Mouse (Mus musculus): Measurements from ENCODE around the gene Glt8d2.

The Glt8d2 gene

DNA sequence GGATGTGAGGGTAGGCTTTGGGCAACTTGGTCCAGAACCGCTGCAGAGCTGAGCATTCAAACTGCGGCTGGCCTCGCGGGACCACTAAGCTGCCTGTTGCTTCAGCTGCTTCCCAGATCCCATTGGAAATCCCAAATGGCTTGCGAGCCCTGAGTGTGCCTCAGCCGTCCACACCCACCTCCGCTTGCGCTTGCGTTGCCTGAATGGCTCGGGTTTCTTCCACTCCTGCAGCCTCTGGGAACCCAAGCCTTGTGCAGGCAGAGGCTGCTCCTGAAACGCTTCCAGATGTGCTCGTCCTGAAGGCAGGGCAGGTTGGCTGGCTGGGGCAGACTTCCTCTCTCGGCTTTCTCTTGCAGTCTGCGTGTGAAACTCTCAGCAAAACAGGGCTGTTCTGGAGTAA lies at the start of gene Glt8d2:
Glt8d2 (minus strand) TSS at position 157 of the 400 bp plus-strand sequence.
- no peak for DNase-seq (ENCODE audit: low spot score)

DNA sequence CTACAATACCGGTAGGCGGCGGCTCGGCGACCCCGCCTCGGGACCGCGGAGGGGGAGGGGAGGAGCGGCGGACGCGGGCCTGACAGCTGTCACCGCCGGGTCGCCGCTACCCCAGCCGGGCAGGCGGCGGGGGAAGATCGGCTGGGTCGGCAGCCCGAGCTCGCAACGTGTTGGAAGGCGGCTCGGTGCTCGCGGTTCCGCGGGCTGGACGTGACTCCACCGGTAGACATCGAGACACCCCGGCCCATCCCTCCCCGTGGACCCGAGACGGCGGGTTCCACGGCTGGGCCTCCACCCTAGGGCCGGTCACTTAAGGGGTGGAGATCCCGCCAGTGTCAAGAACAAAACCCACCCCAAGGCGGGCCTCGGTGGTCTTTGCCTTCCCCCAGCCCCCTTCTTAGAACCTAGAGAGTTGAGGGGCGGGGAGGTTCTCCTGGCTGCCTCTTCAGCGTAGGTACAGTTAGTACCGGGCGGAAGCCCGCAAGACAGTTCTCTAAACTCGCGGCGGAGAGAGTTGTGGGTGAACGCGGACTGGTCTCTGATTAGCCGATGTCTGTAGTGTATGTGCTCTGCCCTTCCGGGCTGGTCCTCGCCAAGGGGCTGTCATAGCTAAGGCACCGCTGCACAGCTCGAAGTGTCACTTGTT lies 9.0 kb upstream of the Glt8d2 start:
- DNase-seq (ENCODE audit: low spot score): peak; percentile 33

DNA sequence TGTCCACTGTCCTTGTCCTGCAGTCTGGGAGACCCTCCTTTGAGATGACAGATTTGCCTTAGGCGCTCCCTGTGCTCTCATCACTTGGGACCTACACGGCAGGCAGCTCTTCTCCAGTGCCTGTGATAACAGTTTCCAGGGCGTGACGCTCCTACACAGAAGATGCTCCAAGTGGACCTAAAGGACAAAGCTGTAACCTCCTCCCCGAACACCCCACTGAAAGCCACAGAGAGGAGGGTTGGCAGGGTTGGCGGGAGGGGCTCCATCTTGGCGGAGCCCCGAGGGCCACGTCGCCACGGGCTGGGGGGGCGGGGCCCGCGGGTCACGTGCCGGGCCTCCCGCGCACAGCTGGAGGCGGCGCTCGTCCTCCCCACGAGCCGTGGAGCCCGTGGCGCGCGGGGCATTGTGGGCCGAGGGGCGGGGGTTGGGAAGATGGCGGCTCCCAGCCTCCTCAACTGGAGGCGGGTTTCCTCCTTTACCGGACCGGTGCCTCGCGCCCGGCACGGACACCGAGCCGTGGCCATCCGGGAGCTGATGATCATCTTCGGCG lies 8.3 kb upstream of the Glt8d2 start:
- peak; percentile 81 for DNase-seq (ENCODE audit: low spot score)

DNA sequence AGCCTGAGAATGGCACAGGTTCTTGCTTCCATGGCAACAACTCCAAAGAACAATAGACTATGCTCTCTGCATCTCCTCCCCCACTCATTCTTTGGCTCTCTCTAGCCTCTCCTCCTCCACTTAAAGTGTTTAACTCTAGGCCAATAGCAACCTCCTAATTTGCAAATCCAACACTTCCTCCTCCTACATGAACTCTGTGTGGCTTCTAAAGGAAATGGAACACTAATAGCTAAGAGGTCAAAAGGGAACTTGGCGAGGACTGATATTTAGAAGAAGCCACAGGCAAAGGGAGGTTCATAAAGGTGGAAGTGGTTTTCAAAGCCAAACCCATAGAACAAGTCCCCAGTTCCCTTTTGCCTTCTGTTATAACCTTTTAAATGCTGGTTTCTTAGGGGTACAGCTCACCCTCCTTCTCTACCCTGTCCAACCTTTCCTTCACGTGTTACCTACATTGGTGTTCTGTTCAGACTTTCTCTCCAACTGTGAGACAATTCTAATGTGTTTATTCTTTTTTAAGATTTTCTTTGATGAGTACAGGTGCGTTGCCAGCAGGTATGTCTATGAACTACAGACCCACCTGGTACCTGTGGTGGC lies 7.0 kb upstream of the Glt8d2 start:
- DNase-seq (ENCODE audit: low spot score): no peak

DNA sequence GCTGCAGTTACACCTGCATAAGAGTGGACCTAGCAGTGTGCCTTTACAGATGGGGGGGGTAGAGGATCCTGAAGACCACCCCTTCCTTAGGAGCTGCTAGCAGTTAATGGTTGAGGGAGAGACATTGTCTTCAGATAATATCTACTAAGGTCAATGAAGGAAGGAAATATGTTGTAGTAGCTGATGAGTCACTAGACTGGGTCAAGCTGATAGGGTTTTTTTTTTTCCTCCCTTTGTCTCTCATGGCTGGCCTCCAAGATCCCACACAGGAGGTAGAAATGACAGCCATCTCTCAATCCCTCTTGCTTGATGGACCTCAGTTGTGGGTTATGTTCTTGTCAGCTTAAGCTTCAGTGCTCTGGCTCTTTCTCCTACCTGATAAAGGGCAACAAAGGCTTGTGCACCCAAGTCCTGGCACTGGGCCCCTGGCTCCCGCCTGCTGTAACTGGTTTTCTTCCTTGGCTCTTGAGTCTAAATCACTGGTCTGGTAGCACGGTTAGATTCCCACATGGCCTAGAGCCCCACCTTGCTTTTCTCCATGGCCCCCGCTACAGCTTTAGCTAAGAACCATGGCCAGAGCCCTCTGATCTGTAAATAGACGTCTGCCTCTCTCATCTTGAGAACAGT lies 6.1 kb upstream of the Glt8d2 start:
- no peak for DNase-seq (ENCODE audit: low spot score)

DNA sequence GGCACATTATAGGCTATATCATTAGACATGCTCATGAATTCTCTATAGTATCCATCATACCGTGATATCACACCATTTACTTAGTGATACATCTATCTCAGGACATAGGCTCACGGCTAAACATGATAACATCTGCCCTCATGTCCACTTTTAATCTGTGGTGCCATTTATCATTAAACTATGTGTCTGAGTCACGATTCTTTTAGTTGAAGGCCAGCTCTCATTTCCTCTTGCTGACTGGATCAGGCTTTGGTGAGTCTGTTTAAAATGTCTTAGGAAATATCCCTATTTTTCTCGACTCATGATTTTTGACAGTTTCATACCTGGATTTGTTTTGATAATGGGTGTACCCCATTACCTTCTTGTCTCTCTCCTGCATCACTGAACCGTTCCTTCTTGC lies 5.5 kb upstream of the Glt8d2 start, which contains the start of gene Hcfc2:
Hcfc2 (plus strand) TSS at position 205 of the 400 bp plus-strand sequence.
- DNase-seq (ENCODE audit: low spot score): no peak

DNA sequence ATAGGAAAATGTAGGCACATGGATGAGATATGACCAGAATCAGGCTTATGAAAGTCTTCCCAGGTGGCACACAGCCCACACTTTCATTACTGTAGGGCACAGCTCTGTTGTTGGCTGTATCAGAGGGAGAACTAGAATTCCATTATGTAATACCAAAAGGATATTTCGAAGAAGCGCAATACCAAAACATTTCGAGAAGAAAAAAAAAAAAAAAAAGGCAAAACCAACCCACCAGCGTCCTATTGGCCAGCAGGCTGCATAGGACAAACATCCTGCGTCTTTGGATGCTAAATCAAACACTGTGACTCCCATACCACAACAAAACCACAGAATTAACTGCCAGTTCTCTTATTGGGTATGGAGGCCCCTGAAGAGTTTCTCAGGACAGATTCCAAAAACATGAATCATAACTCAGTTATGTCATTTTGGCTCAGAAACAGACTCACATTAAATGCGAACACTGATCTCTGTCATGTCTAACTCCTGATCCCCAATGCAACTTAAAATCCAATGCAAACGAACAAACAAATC lies 704 bp downstream of the Glt8d2 start:
- DNase-seq (ENCODE audit: low spot score): no peak

DNA sequence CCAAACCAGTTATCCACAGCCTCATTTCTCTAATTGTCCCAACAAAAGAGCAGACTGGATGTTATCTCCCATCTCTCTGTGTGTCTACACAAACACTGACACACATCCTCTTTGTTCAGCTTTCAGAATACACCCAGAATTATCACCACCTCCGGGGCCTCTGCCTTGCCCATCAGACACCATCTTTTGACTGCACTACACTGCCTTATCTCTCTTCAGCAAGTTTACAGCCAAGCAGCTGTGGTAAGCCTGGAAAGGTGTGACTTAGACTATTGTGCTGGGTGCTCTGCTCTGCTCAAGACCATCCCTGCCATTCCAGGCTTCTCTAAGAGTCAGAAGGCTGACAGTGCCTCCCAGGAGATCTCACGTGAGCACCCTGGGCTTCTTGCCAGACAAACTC lies 5.0 kb downstream of the Glt8d2 start:
- DNase-seq (ENCODE audit: low spot score): no peak

DNA sequence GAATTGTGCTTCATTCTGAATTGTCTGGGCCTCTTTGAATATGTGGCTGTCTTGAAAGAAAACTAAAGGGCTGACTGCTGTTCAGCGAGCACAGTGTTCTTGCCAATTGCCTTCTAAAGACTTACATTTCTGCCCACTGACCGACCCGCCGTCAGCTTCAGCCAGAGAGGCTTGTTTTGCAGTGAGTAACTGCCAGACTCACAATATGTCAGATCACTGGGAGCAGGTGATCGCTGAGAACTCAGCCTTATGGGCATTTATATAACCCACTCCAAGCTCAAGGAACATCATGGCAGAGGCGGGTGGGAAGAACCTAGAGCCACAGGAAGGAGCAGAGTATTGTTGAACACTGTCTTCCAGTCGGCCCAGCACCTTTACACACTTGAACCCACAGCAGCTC lies 8.8 kb downstream of the Glt8d2 start:
- DNase-seq (ENCODE audit: low spot score): no peak

DNA sequence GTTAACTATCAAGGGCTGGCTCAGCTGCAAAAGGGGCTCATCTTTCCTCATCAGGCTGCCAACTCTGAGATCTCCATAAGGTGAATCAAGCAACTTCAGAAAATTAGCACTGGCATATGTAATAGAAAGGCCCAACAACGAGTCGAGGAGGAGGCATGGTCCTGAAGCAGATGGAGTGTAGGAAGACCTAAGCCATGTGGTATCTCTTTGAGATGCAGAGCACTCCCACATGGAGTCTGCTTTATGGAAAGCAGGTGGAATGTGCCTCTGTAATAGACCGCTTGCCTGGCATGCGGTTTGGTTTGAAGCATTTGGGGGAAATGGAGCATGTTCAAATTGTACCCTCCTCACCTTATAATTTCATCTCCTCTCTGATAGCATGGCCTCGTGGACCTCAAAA lies 9.7 kb downstream of the Glt8d2 start:
- no peak for DNase-seq (ENCODE audit: low spot score)

DNA sequence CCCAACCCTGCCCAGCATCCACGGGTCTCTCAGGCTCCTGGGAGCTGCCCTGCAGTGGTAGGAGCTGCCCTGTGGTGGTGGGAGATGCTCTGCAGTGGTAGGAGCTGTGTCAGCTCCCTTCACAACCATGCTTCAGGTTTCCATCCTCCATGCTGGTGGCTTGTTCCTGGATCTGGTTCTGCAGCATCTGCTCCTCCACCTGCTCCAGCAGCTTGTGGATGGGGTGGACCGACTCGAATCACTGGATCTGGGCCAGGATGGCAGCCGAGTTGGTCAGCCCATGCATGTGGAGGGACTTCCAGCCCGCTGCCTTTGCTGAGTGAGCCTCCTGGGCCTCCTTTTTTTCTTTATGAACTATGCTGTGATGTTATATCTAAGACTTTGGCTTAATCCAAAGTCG lies 13.5 kb downstream of the Glt8d2 start:
- DNase-seq (ENCODE audit: low spot score): no peak

DNA sequence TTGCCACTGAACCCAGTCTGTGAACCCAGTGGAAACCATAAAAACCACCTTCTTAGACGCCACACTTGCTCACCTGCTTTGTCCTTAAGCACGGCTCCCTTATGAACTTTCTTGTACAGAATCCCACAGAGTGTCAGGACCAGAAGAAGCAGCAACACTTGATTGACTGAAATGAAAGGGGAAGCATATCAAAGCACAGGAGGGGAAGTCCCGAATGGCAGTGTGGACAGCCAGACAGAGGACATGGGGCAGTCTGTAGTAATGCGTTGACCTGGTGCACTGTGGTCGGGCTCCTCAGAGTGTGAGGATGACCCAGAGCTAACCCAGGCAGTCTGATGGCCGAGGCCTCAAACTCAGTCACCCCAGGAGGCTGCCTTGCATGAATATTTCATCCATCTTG lies 20.2 kb downstream of the Glt8d2 start:
- no peak for DNase-seq (ENCODE audit: low spot score)

DNA sequence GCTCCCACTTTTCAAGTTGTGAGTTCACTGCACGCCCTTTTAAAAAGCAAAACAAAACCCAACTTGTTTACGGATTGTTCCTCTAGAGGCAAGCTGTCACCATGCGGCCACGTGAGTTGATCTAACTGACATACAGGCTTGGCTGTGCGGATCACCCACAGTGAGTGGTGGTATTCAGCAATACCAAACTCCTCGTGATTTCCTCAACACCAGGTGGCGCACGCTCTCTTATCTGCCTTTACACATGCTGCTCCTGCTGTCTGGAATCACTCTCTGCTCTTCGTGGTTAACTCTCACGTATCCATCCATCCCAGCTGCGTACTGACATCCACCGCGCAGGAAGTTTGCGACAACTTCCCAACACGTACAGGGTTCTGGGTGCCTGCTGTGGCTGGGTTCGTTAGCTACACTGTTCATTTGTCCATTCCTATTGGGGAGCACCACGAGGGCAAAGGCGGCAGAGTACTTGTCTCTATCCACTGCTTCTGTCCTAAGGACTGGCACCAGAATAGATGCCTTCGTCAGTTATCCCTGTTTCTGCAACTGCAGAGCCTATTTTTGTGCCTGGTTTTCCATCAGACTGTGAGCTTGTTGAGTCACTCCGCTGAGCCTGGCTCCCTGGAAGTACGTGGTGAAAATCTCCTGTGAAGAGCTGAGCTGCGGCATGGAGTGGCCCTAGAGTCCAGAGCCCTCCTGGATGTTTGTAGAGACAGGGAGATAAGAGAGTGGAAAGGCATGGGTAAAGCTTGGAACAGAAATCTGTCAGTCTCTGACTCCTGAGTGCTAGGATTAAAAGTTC lies 23.8 kb downstream of the Glt8d2 start:
- peak; percentile 58 for DNase-seq (ENCODE audit: low spot score)

DNA sequence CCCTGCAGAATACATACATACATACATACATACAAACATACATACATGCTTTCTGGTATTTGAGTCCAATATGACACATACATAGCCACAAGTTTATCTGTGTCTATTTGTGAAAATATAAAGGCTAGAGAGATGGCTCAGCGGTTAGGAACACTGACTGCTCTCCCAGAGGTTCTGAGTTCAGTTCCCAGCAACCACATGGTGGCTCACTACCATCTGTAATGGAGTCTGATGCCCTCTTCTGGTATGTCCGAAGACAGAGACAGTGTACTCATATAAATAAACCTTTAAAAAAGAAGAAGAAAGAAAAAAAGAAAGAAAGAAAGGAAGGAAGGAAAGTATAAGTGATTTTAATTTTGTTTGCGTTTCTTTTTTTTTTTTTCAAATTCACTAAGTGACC lies 24.5 kb downstream of the Glt8d2 start:
- no peak for DNase-seq (ENCODE audit: low spot score)

DNA sequence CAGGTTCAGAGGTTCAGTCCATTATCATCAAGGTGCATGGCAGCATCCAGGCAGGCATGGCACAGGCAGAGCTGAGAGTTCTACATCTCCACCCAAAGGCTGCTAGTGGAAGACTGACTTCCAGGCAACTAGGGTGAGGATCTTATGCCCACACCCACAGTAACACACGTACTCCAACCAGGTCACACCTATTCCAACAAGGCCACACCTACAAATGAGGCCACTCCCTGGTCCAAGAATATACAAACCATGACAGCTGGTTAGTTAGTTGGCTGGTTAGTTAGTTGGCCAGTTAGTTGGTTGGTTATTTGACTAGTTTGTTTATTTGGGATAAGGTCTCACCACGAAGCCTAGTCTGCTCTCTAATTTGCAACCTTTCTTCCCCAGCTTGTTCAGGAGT lies 27.2 kb downstream of the Glt8d2 start:
- no peak for DNase-seq (ENCODE audit: low spot score)

DNA sequence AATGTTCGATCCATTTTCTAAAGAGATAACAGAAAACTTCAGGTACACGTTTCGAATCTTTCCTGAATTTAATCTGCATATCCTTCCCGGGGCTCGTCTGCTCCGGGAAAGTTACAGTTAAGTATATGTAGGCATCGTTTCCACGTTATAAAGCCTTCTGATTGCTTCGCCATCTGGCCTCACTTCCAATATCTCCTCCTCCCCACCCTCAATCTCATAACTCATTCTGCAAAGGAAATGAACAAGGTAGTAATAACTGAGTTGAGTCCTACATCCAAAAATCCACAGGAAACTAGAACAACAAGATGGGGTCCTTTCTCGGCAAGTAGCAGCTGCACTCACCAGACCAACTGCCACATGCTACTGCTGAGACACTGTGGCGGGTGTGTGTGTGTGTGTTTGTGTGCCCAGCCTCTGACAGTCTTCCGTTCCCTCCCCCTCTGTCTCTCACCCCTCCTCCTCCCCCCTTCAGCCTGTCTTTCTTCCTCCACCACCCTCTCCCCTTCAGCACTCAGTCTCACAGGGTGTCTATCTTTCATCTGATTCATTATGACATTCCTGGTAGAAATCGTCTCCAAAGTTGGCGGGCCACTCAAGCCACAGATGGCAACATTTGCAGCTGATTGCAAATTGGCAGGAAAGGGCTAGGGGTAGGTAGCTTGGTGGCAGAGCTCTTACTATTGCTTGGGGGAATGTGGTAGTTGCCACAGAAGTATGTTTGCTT lies 28.0 kb downstream of the Glt8d2 start:
- DNase-seq (ENCODE audit: low spot score): no peak

DNA sequence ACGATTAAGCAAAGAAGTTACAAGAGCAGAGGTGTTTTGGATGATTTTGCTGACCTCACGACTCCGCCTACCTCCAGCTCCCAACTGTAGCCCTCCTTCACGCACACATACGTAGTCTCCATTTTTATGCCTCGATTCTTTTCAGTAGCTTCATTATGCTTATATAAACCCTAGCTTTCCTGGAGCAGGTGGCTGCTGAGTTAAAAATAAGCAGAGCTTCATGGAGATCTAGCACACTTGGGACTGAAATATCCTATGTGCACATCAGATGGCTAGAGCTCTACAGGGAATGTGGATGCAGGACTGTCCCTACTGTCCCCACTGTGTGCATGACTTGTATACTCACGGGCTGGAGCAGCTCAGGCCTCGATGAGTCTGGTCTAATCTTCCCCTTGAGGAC lies 28.6 kb downstream of the Glt8d2 start:
- DNase-seq (ENCODE audit: low spot score): no peak

DNA sequence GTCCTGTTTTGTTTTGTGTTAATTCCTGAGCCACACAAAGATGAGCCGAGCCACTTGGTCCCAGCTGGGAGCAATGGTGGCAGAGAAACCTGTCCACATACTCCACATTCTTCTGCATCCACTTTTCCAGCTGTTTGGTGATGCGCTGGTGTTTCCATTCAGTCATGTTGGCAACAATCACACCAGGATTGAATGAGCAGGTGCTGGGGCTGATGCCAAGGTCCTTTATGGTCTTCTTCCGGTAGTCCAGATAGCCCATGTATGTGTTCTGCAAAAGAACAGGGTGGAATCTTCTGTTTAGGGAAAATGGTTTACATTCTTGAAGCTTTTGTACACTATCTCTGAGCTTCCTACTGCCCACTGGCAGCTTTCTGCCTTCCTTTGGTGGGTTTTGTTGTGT lies 35.9 kb downstream of the Glt8d2 start:
- DNase-seq (ENCODE audit: low spot score): no peak

DNA sequence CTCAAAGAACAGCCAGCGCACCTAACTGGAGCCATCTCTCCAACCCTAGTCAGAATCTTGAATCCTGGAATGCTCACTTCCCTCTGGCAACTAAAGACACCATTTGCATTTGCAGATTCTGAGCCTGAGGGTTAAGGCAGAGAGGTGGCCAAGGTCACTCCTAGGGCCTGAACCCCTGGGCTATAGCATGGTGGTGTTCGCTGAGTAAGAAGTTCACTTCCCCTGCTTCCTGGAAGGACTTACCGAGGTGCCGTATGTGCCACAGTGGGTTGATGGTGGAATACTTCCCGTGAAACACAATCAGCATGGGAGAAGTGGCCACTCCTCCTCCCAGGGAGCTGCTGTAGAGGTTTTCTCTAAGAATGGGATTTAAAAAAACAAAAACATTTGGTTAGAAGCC lies 37.8 kb downstream of the Glt8d2 start:
- DNase-seq (ENCODE audit: low spot score): no peak

DNA sequence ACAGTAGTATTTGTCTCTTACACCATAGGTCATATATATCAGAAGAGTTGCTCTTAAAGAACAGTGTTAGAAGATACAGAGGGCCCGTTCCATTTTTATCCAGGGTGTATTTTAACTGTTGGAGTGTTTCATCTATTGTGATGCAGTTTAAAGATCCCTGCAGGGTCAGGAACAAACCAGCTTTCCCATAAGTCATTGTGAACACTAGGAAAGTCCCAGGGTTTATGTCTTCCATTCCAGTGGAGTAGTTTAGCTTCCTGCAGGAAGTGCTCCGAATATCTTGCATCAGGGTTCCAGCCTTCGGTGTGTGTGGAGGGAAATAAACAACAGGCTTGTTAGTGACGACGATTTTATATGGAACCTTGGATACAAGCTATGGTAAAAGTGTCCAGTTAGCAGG lies 39.2 kb downstream of the Glt8d2 start:
- no peak for DNase-seq (ENCODE audit: low spot score)

DNA sequence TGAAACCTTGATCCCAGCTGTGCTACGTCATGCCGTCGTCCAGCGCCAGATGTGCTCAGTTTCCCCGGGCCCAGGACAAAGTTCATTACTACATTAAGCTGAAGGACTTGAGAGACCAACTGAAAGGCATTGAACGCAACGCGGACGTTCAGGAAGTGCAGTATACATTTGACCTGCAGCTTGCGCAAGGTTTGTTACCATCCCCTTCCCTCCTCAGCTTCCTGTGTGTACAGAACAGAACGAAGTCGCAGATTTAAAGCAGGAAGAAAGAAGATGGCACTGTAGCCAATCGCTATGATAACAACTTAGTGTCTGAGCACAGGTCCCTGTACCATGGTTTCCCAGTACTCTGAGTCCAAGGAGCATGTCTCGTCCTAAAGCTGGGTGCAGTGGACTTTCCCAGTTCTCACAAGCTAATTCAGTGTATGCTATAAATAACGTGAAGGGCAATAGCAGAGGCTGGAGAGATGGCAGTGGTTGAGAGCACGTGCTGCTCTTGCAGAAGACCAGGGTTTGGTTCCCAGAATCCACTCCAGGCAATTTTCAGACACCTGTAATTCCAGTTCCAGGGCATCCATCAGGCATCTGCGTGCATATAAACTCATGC lies 43.1 kb downstream of the Glt8d2 start:
- no peak for DNase-seq (ENCODE audit: low spot score)

All from spleen, adult 12 weeks (tissue).